Mouse (Mus musculus): ENCODE results near the gene Ift81.

GRCm38 (mm10) chr5:122644111-122644607 lies 29.8 kb upstream of the Ift81 start:
- TF ChIP-seq POLR2A (IDR thresholded peaks at IDR 0.05; ENCODE audit: borderline replicate concordance, low read depth, low read length) (no peak), CTCF (IDR thresholded peaks at IDR 0.05; ENCODE audit: low read depth, low read length) (no peak)
